Mouse (Mus musculus): Measurements from ENCODE around the gene Ube2d1. TPM values are rescaled to one million over a fixed set of nuclear protein-coding genes. Genes with fewer than 3 reads are reported as not detected.

The Ube2d1 gene
- total and polyA plus RNA-seq, 3 experiments, result 1.0 to 7.7 (median 3.8) TPM

DNA sequence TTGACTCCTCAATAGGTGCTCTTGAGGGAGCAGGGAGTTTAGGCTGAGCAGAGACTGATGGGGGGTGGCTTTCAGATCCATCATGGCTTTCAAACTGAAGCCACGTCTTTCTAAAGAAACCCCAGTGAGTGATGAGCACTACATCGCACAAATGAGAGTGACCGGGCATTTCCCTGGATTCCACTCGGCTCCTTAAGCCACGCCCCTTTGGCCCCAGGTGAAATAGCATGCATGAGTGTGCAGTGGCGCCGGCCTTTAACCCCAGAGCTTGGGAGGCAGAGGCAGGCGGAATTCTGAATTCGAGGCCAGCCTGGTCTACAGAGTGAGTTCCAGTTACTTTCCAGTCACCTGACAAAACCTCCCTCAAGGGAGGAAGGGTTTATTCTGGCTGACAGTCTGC lies 69.1 kb downstream of the Ube2d1 start:
- H3K4me3 ChIP-seq (replicated peaks in 1 of 3; ENCODE audit: low read depth in 2 of 3, low read length in 2 of 3, poor library complexity in 1 of 3), result no peak overlapping the region
- dilution Hi-C loops (cut with MboI; ENCODE audit: extremely low pct_ligation_motif_present, extremely low pct_unique_long_range_greater_than_20kb, low sequenced_read_pairs), result no loop called here
- H3K79me2 ChIP-seq (replicated peaks; ENCODE audit: control insufficient read depth, extremely low read depth, insufficient read depth, poor library complexity, severe bottlenecking), result no peaks in the 10 kb centered on the region
- TF ChIP-seq ZNF384 (IDR thresholded peaks at IDR 0.05; ENCODE audit: low read depth, low read length) (no peak), HCFC1 (IDR thresholded peaks at IDR 0.05; ENCODE audit: low read depth, low read length) (no peak), MXI1 (IDR thresholded peaks at IDR 0.05; ENCODE audit: low read depth, low read length) (no peak), TBP (conservative IDR thresholded peaks at IDR 0.05; ENCODE audit: low read depth, low read length) (no peak), BHLHE40 (IDR thresholded peaks at IDR 0.05; ENCODE audit: low read depth, low read length) (no peak), NELFE (IDR thresholded peaks at IDR 0.05; ENCODE audit: low read depth, low read length) (no peak), ETS1 (conservative IDR thresholded peaks at IDR 0.05; ENCODE audit: low read depth, low read length) (no peak), MAZ (IDR thresholded peaks at IDR 0.05; ENCODE audit: low read depth, low read length) (no peak), NRF1 (IDR thresholded peaks at IDR 0.05; ENCODE audit: low read depth, low read length) (no peak), ZMIZ1 (IDR thresholded peaks at IDR 0.05; ENCODE audit: low read depth, low read length) (no peak), E2F4 (IDR thresholded peaks at IDR 0.05; ENCODE audit: insufficient replicate concordance, low read depth, low read length) (no peak)
- H3K4me2 ChIP-seq (ENCODE audit: insufficient read depth, low read depth, poor library complexity, severe bottlenecking), result no peak overlapping the region
- in situ Hi-C loops (cut with MboI; ENCODE audit: low pct_ligation_motif_present, low pct_unique_long_range_greater_than_20kb, low sequenced_read_pairs), result loop anchor here (25.0 kb wide), 1 partner anchor 904 kb away; no protein-coding TSS in a partner anchor
- H3K9ac ChIP-seq (ENCODE audit: insufficient read depth, low read depth), result no peak overlapping the region
- H3K4me1 ChIP-seq (ENCODE audit: control insufficient read depth in 1 of 2, insufficient read depth in 2 of 2), result no peaks in the 10 kb centered on the region
- DNase-seq (ENCODE audit: extremely low read depth), result no peak
- no peak overlapping the region for H3K27ac ChIP-seq (ENCODE audit: insufficient read depth, low read depth)
- H3K36me3 ChIP-seq (replicated peaks in 1 of 2; ENCODE audit: control insufficient read depth in 1 of 2, insufficient read depth in 1 of 2, low read length in 1 of 2), result peaks cover 0 to 26% of the 10 kb centered on the region in 2 experiments
- no peaks in the 10 kb centered on the region for H3K9me3 ChIP-seq (replicated peaks; ENCODE audit: low read length)
- H3K27me3 ChIP-seq (replicated peaks), result no peaks in the 10 kb centered on the region

Other genes starting within 250 kb of the Ube2d1 start
- gene Bicc1, start 125.6 kb downstream of the Ube2d1 start, total RNA-seq (2012; rRNA removed), result not detected in 2 replicates
- gene Bicc1, start 125.6 kb downstream of the Ube2d1 start, total RNA-seq (2014; rRNA removed), result not detected in 2 replicates
- gene Bicc1, start 125.6 kb downstream of the Ube2d1 start, polyA plus RNA-seq (2012; ENCODE audit: insufficient read length, low read depth), result not detected in 2 replicates
- 45.8 and 65.6 TPM in 2 replicates for gene Tfam, start 47.0 kb downstream of the Ube2d1 start, total RNA-seq (2012; rRNA removed)
- gene Tfam, start 47.0 kb downstream of the Ube2d1 start, total RNA-seq (2014; rRNA removed), result 113 and 174 TPM in 2 replicates
- gene Tfam, start 47.0 kb downstream of the Ube2d1 start, polyA plus RNA-seq (2012; ENCODE audit: insufficient read length, low read depth), result 108 and 123 TPM in 2 replicates
- 111 and 113 TPM in 2 replicates for gene Cisd1, start 59.7 kb upstream of the Ube2d1 start, total RNA-seq (2012; rRNA removed)
- 100 and 115 TPM in 2 replicates for gene Cisd1, start 59.7 kb upstream of the Ube2d1 start, total RNA-seq (2014; rRNA removed)
- 78.9 and 81.8 TPM in 2 replicates for gene Cisd1, start 59.7 kb upstream of the Ube2d1 start, polyA plus RNA-seq (2012; ENCODE audit: insufficient read length, low read depth)
- gene Ipmk, start 62.5 kb upstream of the Ube2d1 start, total RNA-seq (2012; rRNA removed), result 14.7 and 15.2 TPM in 2 replicates
- gene Ipmk, start 62.5 kb upstream of the Ube2d1 start, total RNA-seq (2014; rRNA removed), result 21.8 and 23.8 TPM in 2 replicates
- gene Ipmk, start 62.5 kb upstream of the Ube2d1 start, polyA plus RNA-seq (2012; ENCODE audit: insufficient read length, low read depth), result 24.0 and 27.1 TPM in 2 replicates